Mouse (Mus musculus) C2C12 (cell line): ENCODE measurements around the gene Psmd9. TPM values are rescaled to one million over a fixed set of nuclear protein-coding genes. Genes with fewer than 3 reads are reported as not detected.

Source experiments
- H3K27me3 ChIP-seq: one replicate; pipeline ENCODE4 v1.6.1; 2011; ENCODE audit not compliant: control insufficient read depth, insufficient read depth, insufficient read length
- H3K36me3 ChIP-seq: one replicate; pipeline ENCODE4 v1.6.1; 2011; ENCODE audit not compliant: control insufficient read depth, insufficient read depth
- H3K4me3 ChIP-seq: one replicate; pipeline ENCODE4 v1.5.1; 2011; ENCODE audit warnings: mild to moderate bottlenecking, control low read depth; ENCODE audit not compliant: poor library complexity, insufficient read depth, severe bottlenecking
- H3K79me2 ChIP-seq: one replicate; pipeline ENCODE4 v1.6.1; 2011; ENCODE audit not compliant: control insufficient read depth, insufficient read depth
- H3K79me3 ChIP-seq: one replicate; pipeline ENCODE4 v1.6.1; 2011; ENCODE audit warnings: low read depth, control low read depth
- H3ac ChIP-seq: one replicate; pipeline ENCODE3; 2011; ENCODE audit warnings: low read depth; ENCODE audit not compliant: control insufficient read depth, insufficient read length
- CEBPB ChIP-seq: IDR thresholded peaks from one replicate; pipeline ENCODE4 v1.6.1; 2011; ENCODE audit warnings: low read depth, mild to moderate bottlenecking, control low read depth, moderate library complexity
- CTCF ChIP-seq: IDR thresholded peaks from one replicate; pipeline ENCODE4 v1.5.1; 2011; ENCODE audit not compliant: control insufficient read depth, insufficient read depth, insufficient read length
- FOSL1 ChIP-seq: IDR thresholded peaks from one replicate; pipeline ENCODE4 v1.8.0; 2011; ENCODE audit warnings: mild to moderate bottlenecking, low read length; ENCODE audit not compliant: poor library complexity, insufficient read depth, severe bottlenecking
- MAX ChIP-seq: IDR thresholded peaks from one replicate; pipeline ENCODE4 v1.6.1; 2011; ENCODE audit warnings: mild to moderate bottlenecking, control low read depth
- MYOD1 ChIP-seq: IDR thresholded peaks from one replicate; pipeline ENCODE4 v1.6.1; 2011; ENCODE audit warnings: low read depth; ENCODE audit not compliant: control insufficient read depth, insufficient read length
- MYOG ChIP-seq: IDR thresholded peaks from one replicate; pipeline ENCODE4 v1.6.1; 2011; ENCODE audit not compliant: control insufficient read depth, insufficient read length; ENCODE audit errors: extremely low read depth
- USF1 ChIP-seq: IDR thresholded peaks from one replicate; pipeline ENCODE4 v1.6.1; 2011; ENCODE audit warnings: low read depth, mild to moderate bottlenecking, control low read depth, moderate library complexity
- polyA plus RNA-seq: library from polyadenylated mRNA; unstranded; fragments of >200 nt; fragmentation: generic; extraction: Trizol; gene quantifications from one replicate; pipeline ENCODE4 v1.2.1, GENCODE M21; 2012; ENCODE audit warnings: missing spikeins

The Psmd9 gene
- polyA plus RNA-seq, 1 experiment: 33.2 TPM

DNA sequence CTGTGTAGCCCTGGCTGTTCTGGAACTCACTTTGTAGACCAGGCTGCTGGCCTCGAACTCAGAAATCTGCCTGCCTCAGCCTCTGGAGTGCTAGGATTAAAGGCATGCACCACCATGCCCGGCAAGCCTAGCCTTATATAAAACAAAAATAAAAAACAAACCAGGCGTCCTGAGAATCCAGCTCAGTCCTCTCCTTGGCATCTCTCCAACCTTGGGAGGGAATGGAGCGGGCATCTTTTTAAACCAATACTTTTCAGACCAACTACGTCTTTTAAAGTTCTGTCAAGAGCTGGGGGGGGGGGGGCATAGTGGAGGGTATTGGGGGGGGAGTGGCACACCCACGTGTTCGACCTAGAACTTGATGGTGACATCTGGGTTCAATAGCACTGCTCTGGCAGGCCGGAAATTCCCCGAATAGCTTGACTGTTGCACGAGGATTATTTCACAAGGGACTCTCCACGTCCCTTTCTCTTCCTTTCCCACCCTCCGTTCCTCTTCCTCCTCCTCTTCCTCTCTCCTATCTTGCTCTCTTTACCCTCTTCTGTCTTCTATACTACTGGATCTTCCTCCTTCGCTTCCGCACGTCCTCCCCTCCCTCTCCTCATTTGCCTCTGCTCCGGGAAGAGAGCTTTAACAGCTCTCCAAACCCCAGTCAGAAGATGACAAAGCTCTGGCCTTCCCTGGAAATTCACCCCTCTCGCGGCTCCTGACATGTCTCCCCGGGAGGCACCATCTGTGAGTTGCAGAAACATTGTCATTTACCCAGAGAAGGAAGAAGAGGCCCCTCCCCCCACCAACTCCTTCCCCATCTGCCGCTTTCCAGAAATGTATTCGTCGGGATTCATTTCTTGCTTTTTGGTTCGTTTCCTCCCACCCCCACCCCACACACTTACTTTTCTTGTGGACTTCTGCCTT is 87.9 kb downstream of the Psmd9 start:
- H3K79me2 ChIP-seq: no peaks in the 10 kb centered on the region
- H3K4me3 ChIP-seq: no peak overlapping the region
- H3K79me3 ChIP-seq: no peaks in the 10 kb centered on the region
- no peak overlapping the region for H3ac ChIP-seq
- no peaks in the 10 kb centered on the region for H3K27me3 ChIP-seq
- no peaks in the 10 kb centered on the region for H3K36me3 ChIP-seq
- no peak for TF ChIP-seq MYOG
- TF ChIP-seq CTCF: no peak
- TF ChIP-seq MYOD1: no peak
- TF ChIP-seq USF1: no peak
- no peak for TF ChIP-seq MAX
- no peak for TF ChIP-seq CEBPB
- no peak for TF ChIP-seq FOSL1

- Histone ChIP-seq H3K36me3 (no peaks in the 10 kb centered on the region), H3K79me2 (no peaks in the 10 kb centered on the region), H3K4me3 (no peak overlapping the region), H3K27me3 (no peaks in the 10 kb centered on the region), H3ac (no peak overlapping the region), H3K79me3 (no peaks in the 10 kb centered on the region)
- no peak for TF ChIP-seq USF1
- peak; percentile 10 for TF ChIP-seq CTCF
Observed at GRCm38 (mm10) chr5:123258990-123259389, 89.8 kb downstream of the Psmd9 start.

- Histone ChIP-seq H3K36me3 (no peaks in the 10 kb centered on the region), H3K79me2 (no peaks in the 10 kb centered on the region), H3K4me3 (no peak overlapping the region), H3K27me3 (no peaks in the 10 kb centered on the region), H3ac (no peak overlapping the region), H3K79me3 (no peaks in the 10 kb centered on the region)
- TF ChIP-seq MYOD1: no peak
- TF ChIP-seq MYOG: no peak
- TF ChIP-seq MAX: no peak
- no peak for TF ChIP-seq FOSL1
- no peak for TF ChIP-seq CEBPB
- no peak for TF ChIP-seq USF1
- no peak for TF ChIP-seq CTCF
Observed at GRCm38 (mm10) chr5:123260698-123261097, 91.5 kb downstream of the Psmd9 start.

- Histone ChIP-seq H3K27me3 (no peaks in the 10 kb centered on the region), H3ac (no peak overlapping the region), H3K36me3 (no peaks in the 10 kb centered on the region), H3K4me3 (no peak overlapping the region), H3K79me3 (no peaks in the 10 kb centered on the region), H3K79me2 (no peaks in the 10 kb centered on the region)
- TF ChIP-seq MYOG (no peak), MYOD1 (no peak), CEBPB (no peak), MAX (no peak), CTCF (no peak), FOSL1 (no peak), USF1 (no peak)
Observed at GRCm38 (mm10) chr5:123266909-123267308, 97.7 kb downstream of the Psmd9 start.

GRCm38 (mm10) chr5:123268477-123269474 is 99.6 kb downstream of the Psmd9 start:
- no peaks in the 10 kb centered on the region for H3K27me3 ChIP-seq
- H3K4me3 ChIP-seq: no peak overlapping the region
- H3K79me2 ChIP-seq: no peaks in the 10 kb centered on the region
- H3K36me3 ChIP-seq: no peaks in the 10 kb centered on the region
- H3ac ChIP-seq: no peak overlapping the region
- TF ChIP-seq MYOD1 (no peak), CTCF (no peak), MYOG (no peak), FOSL1 (no peak), CEBPB (no peak), MAX (no peak), USF1 (no peak)
- H3K79me3 ChIP-seq: no peaks in the 10 kb centered on the region
